In genomic region chr2:72396934-72397333, GRCm38 (mm10) we compare ENCODE assay signal across 27 mouse cellular contexts.
DNase-seq lines count a peak whose midpoint lies in the region; ATAC-seq and TF ChIP-seq lines count a peak whose summit lies in the region.
"Had no signal": no experiment of that assay in that cellular context is flagged by ENCODE, and none has a peak within 500 bp of the region (broad histone marks: within the 10 kb centered on the region; RNA-seq: fewer than 3 reads in every experiment).

No protein-coding gene starts in this region.

- no peak overlapping the region for H3K4me2 ChIP-seq in heart, postnatal 0 days (ENCODE audit: low read depth, low read length)
- H3K4me2 ChIP-seq in stomach, postnatal 0 days (replicated peaks; ENCODE audit: low read depth), result no peak overlapping the region
- H3K4me2 ChIP-seq: embryonic facial prominence, embryonic 12.5 days; forebrain, embryonic 13.5 days; heart, embryonic 13.5 days; hindbrain, embryonic 14.5 days; limb, embryonic 13.5 days; liver, embryonic 12.5 days; lung, embryonic 15.5 days; midbrain, embryonic 12.5 days; neural tube, embryonic 15.5 days had no signal

- TF ChIP-seq CTCF in heart, postnatal 0 days (IDR thresholded peaks at IDR 0.05; ENCODE audit: low read depth), result no peak
- no peak for TF ChIP-seq CTCF in gastrocnemius, adult 2 months (IDR thresholded peaks at IDR 0.05)
- no peak for TF ChIP-seq CTCF in stomach, postnatal 0 days (IDR thresholded peaks at IDR 0.05; ENCODE audit: low read depth)

- intact Hi-C loops in gastrocnemius, adult 2 months (cut with DNase I), result no loop called here
- intact Hi-C loops in gastrocnemius, postnatal 14 days (cut with DNase I; ENCODE audit: low total_unique reads), result no loop called here

- H3K27ac ChIP-seq in heart, postnatal 0 days (ENCODE audit: low read depth), result peak overlapping the region; percentile 25; the same call in 1 of the 2 replicates
- peak overlapping the region; percentile 91 for H3K27ac ChIP-seq in gastrocnemius, adult 2 months
- H3K27ac ChIP-seq in stomach, postnatal 0 days (replicated peaks), result no peak overlapping the region
- H3K27ac ChIP-seq: embryonic facial prominence, embryonic 12.5 days; forebrain, embryonic 13.5 days; heart, embryonic 13.5 days; hindbrain, embryonic 14.5 days; limb, embryonic 13.5 days; liver, embryonic 12.5 days; lung, embryonic 15.5 days; midbrain, embryonic 12.5 days; neural tube, embryonic 15.5 days had no signal

- 89% methylated on average over 6 of the region's 6 CpGs for WGBS in heart, postnatal 0 days
- WGBS in stomach, postnatal 0 days, result 64% methylated on average over 6 of the region's 6 CpGs

- H3K9ac ChIP-seq in heart, postnatal 0 days (replicated peaks; ENCODE audit: low read depth, low read length), result no peak overlapping the region
- no peak overlapping the region for H3K9ac ChIP-seq in stomach, postnatal 0 days (ENCODE audit: low read length)
- H3K9ac ChIP-seq: embryonic facial prominence, embryonic 12.5 days; forebrain, embryonic 13.5 days; heart, embryonic 13.5 days; hindbrain, embryonic 14.5 days; limb, embryonic 13.5 days; liver, embryonic 12.5 days; lung, embryonic 15.5 days; midbrain, embryonic 12.5 days; neural tube, embryonic 15.5 days had no signal

- H3K36me3 ChIP-seq in heart, postnatal 0 days (replicated peaks; ENCODE audit: control insufficient read depth, insufficient read depth, low read length), result peaks cover 34% of the 10 kb centered on the region
- 0 out of 2 replicates have a peak, but pooled peaks cover 2% of the 10 kb centered on the region for H3K36me3 ChIP-seq in stomach, postnatal 0 days (ENCODE audit: control insufficient read depth, insufficient read depth, low read length)
- H3K36me3 ChIP-seq: embryonic facial prominence, embryonic 12.5 days; neural tube, embryonic 15.5 days had no signal

- H3K27me3 ChIP-seq in heart, postnatal 0 days (ENCODE audit: control insufficient read depth, insufficient read depth, low read length), result no peaks in the 10 kb centered on the region
- no peaks in the 10 kb centered on the region for H3K27me3 ChIP-seq in stomach, postnatal 0 days (ENCODE audit: control insufficient read depth, insufficient read depth, low read length)
- H3K27me3 ChIP-seq: CH12.LX; embryonic facial prominence, embryonic 12.5 days; forebrain, embryonic 13.5 days; heart, embryonic 13.5 days; limb, embryonic 13.5 days; liver, embryonic 12.5 days; lung, embryonic 15.5 days; midbrain, embryonic 12.5 days; neural tube, embryonic 15.5 days; Patski had no signal

- no peak overlapping the region for H3K4me3 ChIP-seq in heart, postnatal 0 days (ENCODE audit: low read depth, low read length)
- H3K4me3 ChIP-seq in gastrocnemius, adult 2 months, result peak overlapping the region; percentile 17; the same call in 1 of the 2 replicates
- no peak overlapping the region for H3K4me3 ChIP-seq in stomach, postnatal 0 days (ENCODE audit: low read depth, low read length)
- H3K4me3 ChIP-seq: embryonic facial prominence, embryonic 12.5 days; forebrain, embryonic 13.5 days; heart, embryonic 13.5 days; limb, embryonic 13.5 days; liver, embryonic 12.5 days; lung, embryonic 15.5 days; midbrain, embryonic 12.5 days; neural tube, embryonic 15.5 days had no signal

- peaks cover 12% of the 10 kb centered on the region; the same call in 1 of the 2 replicates for H3K4me1 ChIP-seq in heart, postnatal 0 days (ENCODE audit: control insufficient read depth, insufficient read depth)
- H3K4me1 ChIP-seq in stomach, postnatal 0 days (replicated peaks; ENCODE audit: control insufficient read depth, insufficient read depth), result no peaks in the 10 kb centered on the region
- H3K4me1 ChIP-seq: embryonic facial prominence, embryonic 12.5 days; neural tube, embryonic 15.5 days had no signal

- no peak for TF ChIP-seq EP300 in heart, postnatal 0 days (IDR thresholded peaks at IDR 0.05; ENCODE audit: low read depth)
- TF ChIP-seq EP300 in stomach, postnatal 0 days (optimal IDR thresholded peaks at IDR 0.05), result no peak

- DNase-seq in heart, postnatal 0 days (ENCODE audit: low spot score), result no peak
- no peak for DNase-seq in heart, adult 9 months (ENCODE audit: low spot score in 2 of 2)
- peak; percentile 80 for DNase-seq in gastrocnemius, adult 2 months
- peak; percentile 37 for DNase-seq in gastrocnemius, postnatal 14 days
- peak; percentile 41 for DNase-seq in stomach, postnatal 0 days (ENCODE audit: low spot score)
- no peak for DNase-seq in layer of hippocampus, adult 11-12 months (ENCODE audit: low spot score)
- no peak for DNase-seq in layer of hippocampus, postnatal 14 days (ENCODE audit: low spot score in 2 of 2)
- no peak for DNase-seq in left cerebral cortex, adult 18-20 months (ENCODE audit: low spot score in 2 of 2)
- DNase-seq: cerebellum, adult 11-12 months; cerebellum, postnatal 14 days; heart, postnatal 4 days; kidney, adult 18-20 months; kidney, postnatal 25 days; right cerebral cortex, adult 18-20 months had no signal

- no peaks in the 10 kb centered on the region for H3K9me3 ChIP-seq in heart, postnatal 0 days (replicated peaks; ENCODE audit: control insufficient read depth, low read length)
- H3K9me3 ChIP-seq in stomach, postnatal 0 days (ENCODE audit: control insufficient read depth, low read length), result no peaks in the 10 kb centered on the region
- H3K9me3 ChIP-seq: G1E; heart, embryonic 13.5 days; liver, embryonic 12.5 days; lung, embryonic 15.5 days; neural tube, embryonic 15.5 days had no signal

- no peak for ATAC-seq in heart, postnatal 0 days (ENCODE audit: insufficient read depth, low read depth)
- ATAC-seq in stomach, postnatal 0 days (ENCODE audit: low FRiP score, low TSS enrichment), result no peak
- ATAC-seq: forebrain, embryonic 13.5 days; inflammation-experienced regulatory T-cells, adult 6 months; liver, embryonic 12.5 days; Patski had no signal

Comparison
In these comparisons a context has a peak if more than half of its experiments do, and no peak if none do; other contexts are left out.
1. DNase-seq: peak in gastrocnemius, adult 2 months (single experiment), gastrocnemius, postnatal 14 days (single experiment) and stomach, postnatal 0 days (single experiment); none in heart, postnatal 0 days (single experiment), heart, adult 9 months (0 of 2), layer of hippocampus, adult 11-12 months (single experiment), layer of hippocampus, postnatal 14 days (0 of 2) and left cerebral cortex, adult 18-20 months (0 of 2).